Mouse (Mus musculus): ENCODE results near the gene Epo.

The Epo gene

DNA sequence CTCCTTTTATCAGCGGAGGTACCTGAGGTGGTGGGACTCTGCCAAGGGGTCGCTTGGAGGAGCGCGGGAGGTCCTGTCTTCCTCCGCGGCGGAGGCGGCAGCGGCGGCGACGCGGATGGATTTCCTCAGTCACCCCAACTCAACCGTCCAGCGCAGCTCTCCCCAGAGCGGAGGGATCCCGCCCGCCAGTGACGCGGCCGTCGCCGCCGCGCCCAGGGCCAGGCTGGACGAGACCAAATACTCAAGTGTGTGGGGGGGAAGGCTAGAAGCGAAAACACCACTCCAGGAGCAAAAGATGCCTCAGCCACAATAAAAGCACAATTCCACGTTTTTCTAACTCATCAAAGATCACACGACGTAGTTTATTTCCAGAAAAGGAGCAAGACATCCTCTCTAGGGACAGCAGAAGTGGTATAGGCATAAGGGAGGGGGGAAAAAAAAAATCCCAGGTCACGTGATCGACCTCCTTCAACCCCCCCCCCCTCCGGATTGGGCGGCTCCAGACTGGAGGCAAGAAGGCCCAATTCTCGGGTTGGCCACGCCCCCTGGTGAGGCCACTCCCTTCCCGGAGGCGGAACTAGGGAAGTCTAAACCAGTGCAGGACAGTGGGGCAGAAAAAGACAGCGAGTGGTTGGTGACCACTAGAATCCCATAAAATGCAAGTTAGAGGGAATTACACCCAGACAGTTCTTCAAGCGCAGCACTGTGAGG lies at the start of gene Epo, which contains the start of gene Gnb2:
Epo (minus strand) TSS at position 126 of the 711 bp plus-strand sequence.
Gnb2 (minus strand) TSS at position 394 of the 711 bp plus-strand sequence.
- DNase-seq (ENCODE audit: low read depth) = peak; percentile 98

DNA sequence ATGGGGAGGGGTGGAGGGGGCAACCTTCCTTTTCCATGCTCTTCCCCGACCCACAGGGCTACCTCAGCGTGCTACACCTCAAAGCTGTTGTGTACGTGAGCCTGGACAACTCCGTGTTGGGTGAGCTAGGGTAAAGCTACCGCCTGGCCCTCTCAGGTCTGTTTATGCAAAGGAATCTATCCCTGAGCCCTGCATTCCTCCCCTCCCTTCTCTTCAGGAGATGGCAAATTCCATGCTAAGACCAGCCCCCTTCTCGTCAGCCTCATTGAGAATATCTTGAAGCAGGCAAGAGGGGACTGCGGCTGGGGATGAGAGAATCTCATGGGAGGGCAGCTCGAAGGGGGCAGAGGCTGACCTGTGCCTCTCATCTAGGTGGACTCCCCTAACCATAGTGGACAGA lies 49.7 kb upstream of the Epo start:
- DNase-seq (ENCODE audit: low read depth) = no peak

DNA sequence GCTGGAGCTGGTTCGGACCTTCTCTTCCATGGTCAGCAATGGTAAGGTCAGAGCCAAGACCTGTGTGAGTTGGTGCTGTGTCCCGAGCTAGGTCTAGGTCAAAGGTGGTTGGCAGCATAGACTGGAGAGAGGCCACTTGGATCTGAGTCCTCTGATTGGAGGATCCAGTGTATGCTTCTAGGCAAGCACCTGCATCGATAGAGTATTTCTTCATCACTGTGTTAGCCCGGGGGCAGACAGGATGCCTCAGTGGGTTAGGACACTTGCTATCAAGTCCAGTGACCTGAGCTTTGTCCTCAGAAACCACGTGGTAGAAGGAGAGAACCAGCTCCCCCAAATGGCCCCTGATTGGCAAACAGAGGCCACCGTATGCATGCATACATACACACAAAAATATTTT lies 47.2 kb upstream of the Epo start:
- DNase-seq (ENCODE audit: low read depth) = no peak

DNA sequence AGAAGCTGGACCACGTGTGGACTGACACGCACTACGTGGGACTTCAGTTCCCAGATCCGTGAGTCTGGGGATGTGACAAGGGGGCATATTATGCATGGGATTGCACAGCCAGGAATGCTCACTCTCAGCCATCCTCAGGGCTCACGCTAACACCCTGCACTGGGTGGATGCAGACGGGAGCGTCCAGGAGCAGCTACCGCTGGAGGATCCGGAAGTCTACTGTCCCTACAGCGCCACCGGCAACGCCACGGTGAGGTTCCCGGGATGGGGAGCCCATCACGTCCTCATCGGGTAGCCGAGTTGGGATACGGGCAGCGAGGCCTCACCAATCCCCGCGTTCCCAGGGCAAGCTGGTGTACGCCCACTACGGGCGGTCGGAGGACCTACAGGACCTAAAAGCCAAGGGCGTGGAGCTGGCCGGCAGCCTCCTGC lies 41.4 kb upstream of the Epo start:
- DNase-seq (ENCODE audit: low read depth) = no peak

DNA sequence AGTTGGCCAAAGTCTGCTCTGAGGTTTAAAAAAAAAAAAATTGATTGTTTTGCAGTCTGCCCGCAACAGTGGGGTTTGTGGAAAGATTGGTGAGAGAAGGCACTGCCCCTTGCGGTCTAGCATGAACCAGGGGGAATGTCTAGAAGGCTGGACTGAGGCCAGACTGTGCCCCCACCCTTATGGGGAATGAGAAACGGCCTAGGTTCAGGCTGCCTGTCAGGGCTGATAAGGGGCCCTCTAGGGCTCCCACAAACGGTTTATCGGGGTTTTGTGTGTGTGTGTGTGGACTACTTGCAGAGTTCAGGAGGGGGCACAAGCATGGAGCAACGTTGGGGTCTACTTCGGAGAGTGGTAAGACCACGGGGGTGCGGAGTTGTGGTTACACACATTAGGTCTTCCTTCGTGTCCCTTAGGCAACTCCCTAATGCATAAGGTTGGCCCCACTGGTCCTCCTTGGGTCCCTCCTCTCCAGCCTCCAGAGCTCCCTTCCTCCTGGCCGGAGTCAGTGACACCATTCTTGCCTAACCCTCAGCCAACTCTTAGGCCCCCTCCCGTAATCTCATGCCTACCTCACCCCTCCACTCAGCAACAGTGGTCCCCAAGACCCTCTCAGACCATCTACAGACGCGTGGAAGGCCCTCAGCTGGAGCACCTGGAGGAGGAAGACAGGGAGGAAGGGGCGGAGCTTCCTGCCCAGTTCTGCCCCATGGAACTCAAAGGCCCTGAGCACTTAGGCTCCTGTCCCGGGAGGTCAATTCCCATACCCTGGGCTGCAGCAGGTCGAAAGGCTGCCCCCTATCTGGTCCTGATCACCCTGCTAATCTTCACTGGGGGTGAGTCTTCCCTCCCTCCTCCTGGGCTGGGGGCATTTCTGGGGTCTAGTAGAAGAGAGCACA lies 37.9 kb upstream of the Epo start:
- peak; percentile 51 for DNase-seq (ENCODE audit: low read depth)

DNA sequence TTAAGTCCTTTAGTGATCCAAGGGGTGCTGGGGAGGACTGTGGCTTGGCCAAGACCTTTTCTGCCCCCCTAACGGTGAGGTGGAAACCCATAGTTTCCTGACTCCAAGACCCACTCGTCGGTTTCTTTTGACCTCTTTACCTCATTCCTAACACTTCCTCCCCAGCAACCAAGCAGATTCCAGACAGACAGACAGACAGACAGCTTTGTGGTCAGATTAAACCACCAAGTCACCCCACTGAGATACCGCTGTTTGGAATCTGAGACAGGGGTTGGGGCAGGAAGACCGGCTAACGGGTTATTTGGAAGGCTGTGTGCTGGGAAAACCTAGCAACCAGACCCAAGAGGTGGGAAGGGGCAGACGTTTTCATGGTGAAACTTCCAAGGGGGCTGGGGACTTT lies 37.1 kb upstream of the Epo start:
- DNase-seq (ENCODE audit: low read depth) = no peak

DNA sequence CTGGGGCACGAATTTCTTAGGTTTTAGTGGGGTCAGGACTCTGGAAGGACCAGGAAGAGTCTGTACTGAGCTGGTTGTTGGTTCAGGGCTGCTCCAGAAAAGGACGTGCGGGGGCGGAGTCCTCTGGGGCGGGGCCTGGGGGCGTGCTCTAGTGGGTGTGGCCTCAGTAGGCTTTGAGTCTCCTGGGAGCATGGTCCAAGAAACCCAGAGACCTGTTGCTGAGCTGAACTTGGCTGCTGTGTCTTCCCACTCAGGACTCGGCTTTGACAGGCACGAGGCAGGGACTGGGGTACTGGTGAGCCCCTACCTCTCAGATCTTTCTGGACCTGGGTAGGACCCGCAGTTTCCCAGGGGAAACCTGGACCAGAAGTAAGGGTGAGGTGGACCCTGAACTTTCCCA lies 36.6 kb upstream of the Epo start, which contains the start of gene Tfr2:
Tfr2 (plus strand) TSS at position 176 of the 400 bp plus-strand sequence.
- peak; percentile 77 for DNase-seq (ENCODE audit: low read depth)

DNA sequence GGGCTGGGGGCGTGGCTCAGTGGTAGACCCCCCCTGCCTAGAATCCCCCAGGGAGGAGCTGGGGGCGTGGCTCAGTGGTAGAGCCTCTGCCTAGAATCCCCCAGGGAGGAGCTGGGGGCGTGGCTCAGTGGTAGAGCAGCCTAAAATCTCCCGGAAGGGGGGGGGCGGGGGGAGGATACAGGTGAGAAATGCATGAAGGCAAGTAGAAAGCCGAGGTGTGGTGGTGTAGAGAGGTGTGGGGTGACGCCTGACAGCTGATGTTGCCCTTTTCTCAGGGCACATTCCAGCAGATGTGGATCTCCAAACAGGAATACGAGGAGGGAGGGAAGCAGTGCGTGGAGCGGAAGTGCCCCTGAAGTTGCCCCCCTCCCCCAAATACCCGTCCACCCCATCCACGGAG lies 36.0 kb upstream of the Epo start:
- DNase-seq (ENCODE audit: low read depth) = no peak

DNA sequence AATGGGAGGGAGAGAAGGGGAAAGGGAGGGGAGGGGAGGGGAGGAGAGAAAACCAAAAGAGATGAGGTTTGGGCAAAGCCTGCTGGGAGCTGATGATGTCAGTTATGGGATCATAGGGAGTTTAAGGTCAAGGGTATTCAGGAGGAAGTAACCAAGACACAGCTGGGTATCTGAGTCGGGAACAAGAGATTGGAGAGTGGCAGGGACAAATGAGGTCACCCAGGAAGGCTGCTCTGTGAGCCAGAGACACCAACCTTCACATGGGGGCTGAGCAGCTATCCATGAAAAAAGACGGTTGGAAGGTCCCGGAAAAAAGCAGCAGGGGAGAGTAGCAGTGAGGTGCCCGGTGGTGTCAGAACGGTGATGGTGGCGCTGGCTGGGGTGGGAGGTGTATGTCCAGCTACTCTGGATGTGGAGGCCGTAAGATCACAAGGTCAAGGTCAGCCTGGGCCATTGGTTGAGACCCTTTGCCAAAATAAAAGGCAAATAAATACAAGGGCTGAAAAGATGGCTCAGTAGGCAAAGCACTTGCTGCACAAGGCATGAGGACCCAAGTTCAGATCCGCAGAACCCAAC lies 35.3 kb upstream of the Epo start:
- DNase-seq (ENCODE audit: low read depth) = no peak

DNA sequence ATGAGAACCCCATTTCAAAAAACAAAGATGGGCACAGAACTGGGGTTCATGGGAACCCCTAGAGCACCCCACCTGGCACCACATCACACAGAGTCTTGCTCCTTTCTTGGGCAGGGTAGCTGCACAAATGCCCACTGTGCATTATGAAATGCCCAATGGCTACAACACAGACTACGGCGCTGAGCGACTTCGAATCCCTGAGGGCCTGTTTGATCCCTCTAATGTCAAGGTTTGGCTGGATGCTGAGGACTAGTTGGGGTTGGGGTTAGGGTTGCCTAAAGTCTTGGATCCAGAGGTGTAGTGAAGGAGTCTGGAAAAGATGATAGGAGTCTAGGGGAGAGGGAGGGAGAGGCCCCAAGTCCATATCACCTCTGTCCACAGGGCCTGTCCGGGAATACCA lies 33.4 kb upstream of the Epo start:
- DNase-seq (ENCODE audit: low read depth) = no peak

DNA sequence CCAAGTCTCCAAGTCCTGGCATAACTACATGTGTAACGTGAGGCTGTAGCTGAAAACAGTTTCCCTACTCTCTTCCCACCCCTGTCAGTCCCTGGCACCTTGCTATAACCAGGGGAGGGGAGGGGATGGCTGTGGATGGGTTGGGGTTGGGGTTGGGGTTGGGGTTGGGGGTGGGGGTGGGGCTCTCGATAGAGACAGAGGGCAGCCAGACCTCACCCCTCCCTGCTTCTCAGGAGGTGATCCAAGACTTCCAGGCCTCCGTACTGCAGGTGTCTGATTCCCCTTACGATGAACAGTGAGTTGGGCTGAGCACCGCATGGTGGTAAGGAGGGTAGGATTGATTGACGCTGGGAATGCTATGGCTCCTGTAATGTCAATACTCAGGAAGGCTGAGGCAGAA lies 32.7 kb upstream of the Epo start:
- no peak for DNase-seq (ENCODE audit: low read depth)

DNA sequence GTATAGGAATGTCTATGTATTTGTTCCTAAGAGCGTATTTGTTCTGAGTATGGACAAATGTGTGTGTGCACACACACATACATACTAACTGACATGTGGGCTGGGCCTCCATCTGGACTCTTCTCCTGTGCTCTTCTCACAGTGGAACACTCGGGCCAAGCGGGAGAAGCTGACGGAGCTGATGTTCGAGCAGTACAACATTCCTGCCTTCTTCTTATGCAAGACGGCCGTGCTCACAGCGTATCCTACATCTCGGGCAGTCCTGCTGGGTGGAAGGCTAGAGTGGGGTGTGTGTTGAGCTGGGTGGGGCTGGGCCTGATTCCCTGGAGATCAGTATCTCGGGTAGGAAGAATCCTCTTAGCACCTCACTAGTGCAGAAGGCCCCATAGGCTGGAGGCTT lies 29.9 kb upstream of the Epo start:
- DNase-seq (ENCODE audit: low read depth) = no peak

DNA sequence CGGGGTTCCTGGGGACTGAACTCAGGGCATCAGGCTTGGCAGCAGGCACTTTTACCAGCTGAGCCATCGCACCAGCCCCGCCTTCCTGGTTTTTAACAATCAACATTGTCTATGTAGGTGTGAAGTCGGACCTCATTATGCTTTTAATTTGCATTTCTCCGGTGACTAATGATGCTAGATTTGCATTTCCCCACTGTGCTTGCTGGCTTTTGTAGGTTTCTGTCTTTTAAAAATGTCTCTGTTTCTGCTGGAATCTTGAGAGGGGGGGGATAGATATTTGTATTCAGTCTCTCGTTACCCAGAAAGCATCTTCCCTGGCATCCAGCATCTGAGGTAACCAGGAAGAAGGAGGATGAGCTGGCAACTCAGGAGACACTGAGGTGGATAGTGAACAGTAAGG lies 28.5 kb upstream of the Epo start:
- no peak for DNase-seq (ENCODE audit: low read depth)

DNA sequence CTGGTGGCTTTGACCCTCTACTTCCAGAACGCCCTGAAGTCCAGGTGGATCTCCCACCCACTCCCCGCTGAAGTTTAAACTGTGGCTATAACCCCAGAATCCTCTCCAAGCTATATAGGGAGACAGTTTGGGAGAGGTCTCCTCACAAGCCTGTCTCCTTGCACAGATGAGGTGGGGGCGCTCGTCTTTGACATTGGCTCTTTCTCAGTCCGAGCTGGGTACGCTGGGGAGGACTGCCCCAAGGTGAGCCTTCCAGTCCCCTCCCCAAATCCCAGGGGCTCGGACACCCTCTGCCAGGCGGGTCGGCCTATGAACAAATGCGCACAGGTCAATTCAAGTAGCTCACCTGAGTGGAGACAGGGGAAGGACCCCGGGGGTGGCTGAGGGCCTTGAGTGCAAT lies 20.9 kb upstream of the Epo start:
- no peak for DNase-seq (ENCODE audit: low read depth)

DNA sequence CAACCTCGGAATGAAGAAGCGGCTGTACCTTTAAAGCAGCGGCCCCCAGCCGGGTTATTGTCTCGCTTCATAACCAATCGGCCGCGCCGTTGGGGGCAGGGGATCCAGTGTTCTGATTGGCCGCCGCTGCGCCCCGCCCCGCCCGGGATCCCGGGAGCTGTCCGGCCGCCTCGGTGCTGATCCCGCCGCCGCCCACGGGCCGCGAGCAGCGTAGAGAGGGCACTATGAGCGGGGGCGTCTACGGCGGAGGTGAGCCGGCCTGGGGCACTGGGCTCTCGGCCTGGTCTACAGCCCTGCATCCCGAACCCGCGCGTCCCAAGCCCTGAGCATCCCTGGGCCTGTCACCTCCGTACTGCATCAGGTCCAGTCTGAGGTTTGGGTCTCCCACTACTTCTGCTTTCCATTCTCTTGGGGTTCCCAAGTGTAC lies 20.4 kb upstream of the Epo start, which contains the start of gene Actl6b:
Actl6b (plus strand) TSS at position 107 of the 427 bp plus-strand sequence.
- DNase-seq (ENCODE audit: low read depth) = peak; percentile 50

DNA sequence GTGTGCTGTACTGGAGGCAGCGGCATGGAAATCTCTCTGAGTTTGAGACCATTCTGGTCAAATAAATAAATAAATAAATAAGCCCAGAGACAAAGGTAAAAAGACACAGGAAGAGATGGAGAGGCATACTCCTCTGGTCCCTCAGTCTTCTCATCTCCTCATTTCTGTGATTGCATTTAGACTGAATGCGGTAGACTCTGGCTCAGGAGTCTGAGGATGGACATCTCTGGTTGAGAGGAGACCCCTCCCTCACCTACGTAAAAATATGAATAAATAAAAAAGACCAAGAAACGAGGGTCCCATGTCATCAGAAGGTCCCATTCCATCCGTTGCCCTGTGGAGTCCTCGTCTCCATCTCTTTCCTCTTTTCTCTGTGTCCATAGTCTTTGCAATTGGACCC lies 20.0 kb upstream of the Epo start:
- no peak for DNase-seq (ENCODE audit: low read depth)

DNA sequence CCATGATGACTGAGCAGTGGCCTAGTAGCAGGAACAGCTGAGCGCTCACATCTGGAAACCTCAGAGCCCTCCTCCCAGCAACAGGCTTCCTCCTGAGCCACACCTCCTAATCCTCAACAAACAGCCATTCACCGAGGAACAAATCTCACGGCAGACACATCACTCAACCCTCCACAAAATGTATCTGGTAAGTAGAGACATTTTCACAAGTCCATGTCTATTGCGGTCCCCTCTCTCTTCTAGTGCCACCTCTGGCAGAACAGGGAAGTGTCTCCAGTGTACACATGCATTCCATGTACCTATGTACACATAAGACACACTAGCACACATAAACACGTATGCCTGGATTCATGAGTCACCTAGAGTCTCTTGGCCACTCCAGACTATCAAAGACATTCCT lies 18.1 kb upstream of the Epo start:
- no peak for DNase-seq (ENCODE audit: low read depth)

DNA sequence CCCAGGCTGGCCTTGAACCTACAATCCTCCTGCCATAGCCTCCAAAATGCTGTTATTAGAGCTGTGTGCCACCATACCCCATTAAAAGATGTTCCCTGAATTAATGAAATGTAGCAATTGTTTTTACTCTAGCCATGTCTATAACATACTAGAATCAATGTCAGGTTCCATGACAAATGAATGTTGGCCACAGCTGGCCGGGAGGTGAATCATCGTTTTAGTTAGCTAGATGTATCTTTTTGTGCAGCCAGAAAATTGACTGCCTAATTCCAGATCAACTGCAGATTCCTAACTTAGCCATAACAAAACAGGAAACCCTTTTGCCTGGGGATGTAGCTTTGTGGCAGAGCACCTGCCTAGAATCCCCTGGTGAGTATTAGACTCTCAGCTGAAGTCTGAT lies 16.8 kb upstream of the Epo start:
- no peak for DNase-seq (ENCODE audit: low read depth)

DNA sequence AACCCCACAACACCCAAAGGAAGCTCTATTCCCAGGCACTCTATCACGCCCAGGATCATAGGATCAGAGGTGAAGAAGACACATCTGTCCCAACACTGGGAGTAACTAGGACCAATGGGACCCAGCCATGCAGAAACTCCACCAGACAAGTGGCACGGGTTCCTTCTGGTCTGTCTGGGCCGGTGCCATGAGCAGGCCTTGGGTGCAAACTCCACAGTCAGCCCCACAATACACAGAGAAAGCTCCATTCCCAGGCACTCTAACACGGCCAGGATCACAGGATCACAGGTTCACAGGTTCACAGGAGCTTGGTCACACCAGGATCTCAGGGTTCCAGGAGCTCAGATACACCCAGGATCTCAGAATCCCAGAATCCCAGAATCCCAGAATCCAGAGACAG lies 12.6 kb upstream of the Epo start:
- no peak for DNase-seq (ENCODE audit: low read depth)

DNA sequence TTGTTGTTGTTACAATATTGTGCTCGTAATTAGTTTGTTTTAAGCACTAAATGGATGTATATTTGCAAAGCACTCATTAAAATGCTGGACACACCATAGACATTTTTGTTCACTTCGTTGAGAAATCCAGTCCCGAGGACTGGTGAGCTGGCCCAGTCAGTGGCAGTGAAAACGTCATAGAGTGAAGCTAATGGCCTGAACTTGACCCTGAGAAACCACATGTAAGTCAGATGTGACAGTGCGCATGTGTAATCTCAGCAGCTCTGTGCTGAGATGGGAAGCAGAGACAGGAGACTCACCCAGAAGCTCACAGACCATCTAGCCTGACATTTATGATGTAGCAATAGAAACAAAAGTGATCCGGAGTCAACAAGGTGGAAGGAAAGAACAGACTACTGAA lies 11.9 kb upstream of the Epo start:
- no peak for DNase-seq (ENCODE audit: low read depth)

DNA sequence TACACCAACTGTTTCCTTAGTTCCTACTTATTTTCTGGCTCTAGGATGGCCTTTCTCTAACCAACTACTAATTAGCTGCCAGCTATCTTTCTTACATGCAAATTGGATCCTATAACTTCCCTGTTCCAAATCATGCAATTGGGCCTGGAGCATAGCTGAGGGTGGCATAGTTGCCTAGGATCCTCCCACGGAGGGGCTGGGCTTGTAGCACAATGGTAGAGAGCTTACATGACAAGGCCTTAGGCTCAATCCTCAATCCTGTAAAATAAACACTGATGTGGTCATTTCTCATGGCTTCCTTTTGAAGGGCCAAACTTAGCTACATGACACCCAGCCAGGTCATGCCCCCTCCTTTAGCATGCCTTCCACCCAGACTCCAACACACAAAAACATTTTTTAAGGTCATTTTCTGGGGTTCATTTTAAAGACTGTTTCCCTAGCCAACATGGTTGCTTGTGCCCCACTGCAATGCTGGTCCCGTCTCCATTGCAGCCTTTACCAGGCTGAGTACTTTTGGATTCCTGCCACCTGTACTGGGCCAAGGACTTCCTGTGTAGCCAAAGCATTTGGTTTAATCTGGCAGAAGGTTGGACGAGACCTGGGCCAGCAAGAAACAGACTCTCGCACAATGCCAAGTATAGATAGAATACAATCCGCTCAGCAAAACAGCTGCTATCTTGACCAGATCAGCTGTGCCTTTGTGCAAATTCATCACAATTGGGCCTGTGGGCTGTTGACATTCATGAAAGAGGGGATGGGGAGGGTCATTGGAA lies 8.9 kb upstream of the Epo start:
- DNase-seq (ENCODE audit: low read depth) = no peak

DNA sequence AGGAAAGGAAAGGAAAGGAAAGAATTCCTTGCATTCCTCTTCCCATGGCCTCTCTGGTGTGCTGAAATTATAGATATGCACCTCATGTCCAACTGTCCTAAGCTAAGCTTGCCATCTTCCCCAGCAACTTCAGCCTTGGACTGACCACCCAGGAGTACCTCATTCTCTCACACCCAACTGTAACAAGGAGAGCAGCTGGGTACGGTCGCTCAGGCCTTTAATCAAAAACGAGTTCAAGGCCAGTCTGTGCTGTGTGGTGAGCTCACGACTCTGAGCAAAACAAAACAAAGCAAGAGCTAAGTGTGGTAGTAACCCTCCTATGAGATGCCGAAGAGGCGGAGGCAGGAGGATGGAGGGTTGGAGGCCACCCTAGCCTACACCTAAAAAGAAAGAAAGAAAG lies 7.9 kb upstream of the Epo start:
- DNase-seq (ENCODE audit: low read depth) = no peak

Measured in c-Kit-positive CD71-negative TER-119-negative erythroid progenitor cells, embryonic 14.5 days (primary cell).